Mouse (Mus musculus) neural tube, embryonic 14.5 days (tissue): ENCODE results near the gene Mettl3. TPM values are rescaled to one million over a fixed set of nuclear protein-coding genes. Genes with fewer than 3 reads are reported as not detected.
A peak's percentile ranks its signal among the peaks of the same experiment; 100 is the strongest.

Experiments
- ATAC-seq: fragments of 200-750 bp; cut with Nextera tagmentation; 2 replicates; pipeline ENCODE4 v1.8.0; 2017; ENCODE audit warnings: low read depth, mild to moderate bottlenecking, moderate TSS enrichment, moderate library complexity
- H3K27ac ChIP-seq: fragments of 300-500 bp; sonication (generic); 2 replicates; pipeline ENCODE4 v1.5.1; 2014; ENCODE audit warnings: low read depth, mild to moderate bottlenecking, control low read depth, low read length, moderate library complexity, mixed read lengths
- H3K27me3 ChIP-seq: fragments of 300-500 bp; sonication (generic); 2 replicates; pipeline ENCODE4 v1.6.1; 2014; ENCODE audit warnings: low read length; ENCODE audit not compliant: control insufficient read depth, insufficient read depth
- H3K36me3 ChIP-seq: fragments of 300-500 bp; sonication (generic); 2 replicates; pipeline ENCODE4 v1.6.1; 2014; ENCODE audit warnings: low read length, mixed read lengths; ENCODE audit not compliant: control insufficient read depth, insufficient read depth
- H3K4me1 ChIP-seq: fragments of 300-500 bp; sonication (generic); 2 replicates; pipeline ENCODE4 v1.6.1; 2014; ENCODE audit warnings: low read length; ENCODE audit not compliant: control insufficient read depth, insufficient read depth
- H3K4me2 ChIP-seq: fragments of 300-500 bp; sonication (generic); 2 replicates; pipeline ENCODE4 v1.6.1; 2014; ENCODE audit warnings: mild to moderate bottlenecking, low read depth, low read length, control low read depth
- H3K4me3 ChIP-seq: fragments of 300-500 bp; sonication (generic); 2 replicates; pipeline ENCODE4 v1.5.1; 2014; ENCODE audit warnings: low read depth, low read length, control low read depth, mixed read lengths
- H3K9ac ChIP-seq: fragments of 300-500 bp; sonication (generic); replicated peaks from 2 replicates; pipeline ENCODE4 v1.6.1; 2014; ENCODE audit warnings: low read depth, mild to moderate bottlenecking, control low read depth, low read length, mixed read lengths
- H3K9me3 ChIP-seq: fragments of 300-500 bp; sonication (generic); 2 replicates; pipeline ENCODE4 v1.6.1; 2016; ENCODE audit warnings: low read length; ENCODE audit not compliant: control insufficient read depth
- WGBS: fragments of 180-500 bp; shearing (Covaris S2); extraction: QIAGEN DNeasy Blood & Tissue Kit; methylation state at CpG from one replicate; pipeline ENCODE4 v1.1.7; 2014; 5-methylcytosine and 5-hydroxymethylcytosine counted together
- polyA plus RNA-seq: library from polyadenylated mRNA; unstranded; fragments of >200 nt; fragmentation: Nextera tagmentation; extraction: Ambion mirVana; gene quantifications from 2 replicates; pipeline ENCODE4 v1.2.1, GENCODE M21; 2014

Mettl3 gene
- polyA plus RNA-seq, 1 experiment from 2014 or later, result 42.5 TPM

- 70% methylated on average over 3 of the region's 3 CpGs for WGBS
- no peak for ATAC-seq
- H3K27me3 ChIP-seq, result no peaks in the 10 kb centered on the region
- H3K36me3 ChIP-seq, result peaks cover 24% of the 10 kb centered on the region; the same call in 1 of the 2 replicates
- no peak overlapping the region for H3K27ac ChIP-seq
- H3K9me3 ChIP-seq, result no peaks in the 10 kb centered on the region
- H3K4me3 ChIP-seq, result no peak overlapping the region
- no peak overlapping the region for H3K4me2 ChIP-seq
- H3K4me1 ChIP-seq, result no peaks in the 10 kb centered on the region
- H3K9ac ChIP-seq, result no peak overlapping the region
Measured at GRCm38 (mm10) chr14:52272781-52273180, 32.1 kb downstream of the Mettl3 start.

GRCm38 (mm10) chr14:52257484-52258213 lies 47.3 kb downstream of the Mettl3 start, which contains the start of gene Chd8:
TSS of gene Chd8 (minus strand) at chr14:52257780.
- Histone ChIP-seq H3K27me3 (no peaks in the 10 kb centered on the region), H3K4me2 (peak within 1 kb of the TSS; percentile 62), H3K36me3 (0 out of 2 replicates have a peak, but pooled peaks cover 2% of the 10 kb centered on the region), H3K9ac (peak within 1 kb of the TSS; percentile 84), H3K4me3 (peak within 1 kb of the TSS; percentile 85), H3K4me1 (peaks cover 10% of the 10 kb centered on the region), H3K27ac (peak within 1 kb of the TSS; percentile 93), H3K9me3 (no peaks in the 10 kb centered on the region)
- peak; percentile 100 for ATAC-seq
- WGBS, result under 1% methylated on average over 54 of the region's 54 CpGs

- H3K36me3 ChIP-seq, result no peaks in the 10 kb centered on the region
- no peaks in the 10 kb centered on the region for H3K27me3 ChIP-seq
- H3K27ac ChIP-seq, result peak overlapping the region; percentile 93; the same call in 1 of the 2 replicates
- 10% methylated on average over 18 of the region's 18 CpGs for WGBS
- H3K9me3 ChIP-seq, result no peaks in the 10 kb centered on the region
- H3K4me1 ChIP-seq, result peaks cover 10% of the 10 kb centered on the region
- peak overlapping the region; percentile 85 for H3K4me3 ChIP-seq
- ATAC-seq, result no peak
- peak overlapping the region; percentile 84 for H3K9ac ChIP-seq
- H3K4me2 ChIP-seq, result peak overlapping the region; percentile 62
Measured at GRCm38 (mm10) chr14:52256311-52257175, 48.4 kb downstream of the Mettl3 start.

GRCm38 (mm10) chr14:52246129-52246528 lies 58.8 kb downstream of the Mettl3 start:
- 83% methylated on average over 4 of the region's 4 CpGs for WGBS
- Histone ChIP-seq H3K36me3 (no peaks in the 10 kb centered on the region), H3K9ac (no peak overlapping the region), H3K4me1 (peaks cover 8% of the 10 kb centered on the region; the same call in 1 of the 2 replicates), H3K27ac (no peak overlapping the region), H3K4me3 (no peak overlapping the region), H3K9me3 (no peaks in the 10 kb centered on the region), H3K4me2 (no peak overlapping the region), H3K27me3 (no peaks in the 10 kb centered on the region)
- ATAC-seq, result no peak

Other genes starting within 250 kb of the Mettl3 start
- 432 and 490 TPM in 2 replicates for gene Hnrnpc, start 201.1 kb downstream of the Mettl3 start, polyA plus RNA-seq
- gene Rpgrip1, start 194.4 kb downstream of the Mettl3 start, polyA plus RNA-seq, result 42.0 and 47.5 TPM in 2 replicates
- gene Supt16, start 107.7 kb downstream of the Mettl3 start, polyA plus RNA-seq, result 43.6 and 61.4 TPM in 2 replicates
- 49.6 and 59.6 TPM in 2 replicates for gene Chd8, start 47.3 kb downstream of the Mettl3 start, polyA plus RNA-seq
- 49.0 and 69.3 TPM in 2 replicates for gene Tox4, start 26.0 kb downstream of the Mettl3 start, polyA plus RNA-seq
- 69.4 TPM in 2 replicates for gene Rab2b, start 25.6 kb downstream of the Mettl3 start, polyA plus RNA-seq
- 42.4 and 52.4 TPM in 2 replicates for gene Sall2, start 23.6 kb upstream of the Mettl3 start, polyA plus RNA-seq
- gene Olfr1513, start 51.3 kb upstream of the Mettl3 start, polyA plus RNA-seq, result not detected in 2 replicates
- gene Olfr1512, start 74.0 kb upstream of the Mettl3 start, polyA plus RNA-seq, result not detected in 2 replicates
- gene Olfr1511, start 92.3 kb upstream of the Mettl3 start, polyA plus RNA-seq, result 0.41 and 1.1 TPM in 2 replicates
- not detected in 2 replicates for gene Olfr1510, start 109.2 kb upstream of the Mettl3 start, polyA plus RNA-seq
- not detected in 2 replicates for gene Olfr1509, start 137.9 kb upstream of the Mettl3 start, polyA plus RNA-seq
- gene Olfr1508, start 162.4 kb upstream of the Mettl3 start, polyA plus RNA-seq, result 0.04 TPM in 1 of 2 replicates, not detected in the other
- gene Olfr1507, start 190.6 kb upstream of the Mettl3 start, polyA plus RNA-seq, result not detected in 2 replicates